Mouse (Mus musculus) cerebellum, postnatal 10 days (tissue): ENCODE data around the gene Gm5065.

Experiments
- DNase-seq, 2 experiments: peaks; one replicate each; pipeline ENCODE4 v3.0.0; 2021; ENCODE audit warnings: mixed read lengths in 2 of 2

Gm5065 gene

GRCm38 (mm10) chr7:5350237-5350636, at the start of gene Gm5065:
Gene Gm5065, plus strand, starts transcription at chr7:5350537.
- DNase-seq = no peak

- no peak for DNase-seq
Measured at GRCm38 (mm10) chr7:5327511-5327910, 22.8 kb upstream of the Gm5065 start.

GRCm38 (mm10) chr7:5350935-5351334, 598 bp downstream of the Gm5065 start, which contains the start of gene Nlrp2:
Gene Nlrp2, minus strand, starts transcription at chr7:5351035.
- DNase-seq = no peak

- no peak for DNase-seq
Measured at GRCm38 (mm10) chr7:5363599-5363998, 13.3 kb downstream of the Gm5065 start.

- DNase-seq = no peak
Measured at GRCm38 (mm10) chr7:5366724-5367123, 16.4 kb downstream of the Gm5065 start.

- no peak for DNase-seq
Measured at GRCm38 (mm10) chr7:5406201-5406600, 55.9 kb downstream of the Gm5065 start.
